Mouse (Mus musculus) 3134 (cell line): ENCODE measurements around the gene Nim1k.
"Not testable (repeated sequence)": the region's sequence is repeated elsewhere in the genome, so short reads cannot be mapped to it uniquely, and the experiment has no call there.

Experiments
- DNase-seq: peaks from one replicate; pipeline ENCODE4 v3.0.0-alpha.2; 2011; ENCODE audit warnings: low spot score; ENCODE audit not compliant: insufficient read length; ENCODE audit errors: extremely low read depth

The Nim1k gene

GRCm38 (mm10) chr13:119690039-119690728 is 65.5 kb downstream of the Nim1k start, which contains the start of gene Hmgcs1:
Hmgcs1 (plus strand) TSS chr13:119690379.
- peak; percentile 99 for DNase-seq

GRCm38 (mm10) chr13:119689709-119690038 is 66.0 kb downstream of the Nim1k start:
- no peak for DNase-seq

- DNase-seq = no peak
These were observed 71.1 kb downstream of the Nim1k start for GRCm38 (mm10) chr13:119684416-119685177.

- peak; percentile 21 for DNase-seq
These were observed 74.5 kb downstream of the Nim1k start for GRCm38 (mm10) chr13:119681161-119681560.

GRCm38 (mm10) chr13:119679721-119680120 is 76.0 kb downstream of the Nim1k start:
- no peak for DNase-seq

GRCm38 (mm10) chr13:119678794-119679193 is 76.9 kb downstream of the Nim1k start:
- DNase-seq = no peak

GRCm38 (mm10) chr13:119661420-119661819 is 94.3 kb downstream of the Nim1k start:
- DNase-seq = not testable (repeated sequence)
